ENCODE assay signal across 19 mouse cellular contexts in the genomic region with DNA sequence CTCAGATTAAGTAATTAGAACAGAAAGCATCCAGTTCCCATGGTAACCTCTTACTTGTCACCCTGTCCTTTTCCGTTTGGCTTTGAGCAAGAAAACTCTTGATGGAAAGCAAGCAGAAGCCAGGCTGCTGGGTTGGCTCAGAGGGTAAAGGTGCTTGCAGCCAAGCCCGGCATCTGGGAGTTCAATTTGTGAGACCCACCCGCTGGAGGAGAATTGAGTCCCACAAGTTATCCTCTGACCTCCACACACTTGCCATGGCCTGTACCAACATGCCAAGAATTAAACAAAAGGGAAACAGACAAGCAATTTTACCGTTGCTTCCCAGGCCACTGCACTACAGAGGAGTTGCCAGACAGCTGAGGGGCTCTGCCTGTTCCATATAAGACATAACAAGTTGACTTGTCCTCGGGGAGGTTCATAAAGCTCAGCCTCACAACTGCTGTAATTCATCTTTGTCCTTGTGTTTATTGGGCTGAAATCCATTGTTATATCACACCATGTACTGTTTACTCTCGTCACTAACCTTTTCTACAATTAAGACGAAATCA. TPM values are rescaled to one million over a fixed set of nuclear protein-coding genes. Genes with fewer than 3 reads are reported as not detected.
A peak's percentile ranks its signal among the peaks of the same experiment; 100 is the strongest.
DNase-seq lines count a peak whose midpoint lies in the region; TF ChIP-seq lines count a peak whose summit lies in the region.
"Had no signal": no experiment of that assay in that cellular context is flagged by ENCODE, and none has a peak within 500 bp of the region (broad histone marks: within the 10 kb centered on the region; RNA-seq: fewer than 3 reads in every experiment).

No protein-coding gene starts in this region.

- intact Hi-C loops in gastrocnemius, adult 2 months (cut with DNase I) = no loop called here

- peak overlapping the region; percentile 37; the same call in 1 of the 2 replicates for H3K4me3 ChIP-seq in gastrocnemius, adult 2 months
- H3K4me3 ChIP-seq in ES-Bruce4 (ENCODE audit: low read depth, low read length) (no peak overlapping the region), macrophage (ENCODE audit: inconsistent target) (no peak overlapping the region)
- H3K4me3 ChIP-seq: hindbrain, embryonic 10.5 days; kidney, embryonic 15.5 days; layer of hippocampus, adult 2 months; limb, embryonic 15.5 days; liver, embryonic 15.5 days had no signal

- H3K27me3 ChIP-seq in ES-Bruce4 (ENCODE audit: control insufficient read depth, insufficient read depth, low read length, poor library complexity, severe bottlenecking) = no peaks in the 10 kb centered on the region
- H3K27me3 ChIP-seq: kidney, embryonic 15.5 days; limb, embryonic 15.5 days; liver, embryonic 15.5 days had no signal

- peak overlapping the region; percentile 35 for H3K27ac ChIP-seq in gastrocnemius, adult 2 months
- H3K27ac ChIP-seq in ES-Bruce4 (ENCODE audit: insufficient read depth, low read length) (peak overlapping the region; percentile 94), macrophage (peak overlapping the region; percentile 38)
- H3K27ac ChIP-seq: hindbrain, embryonic 10.5 days; kidney, embryonic 15.5 days; layer of hippocampus, adult 2 months; limb, embryonic 15.5 days; liver, embryonic 15.5 days had no signal

- no peaks in the 10 kb centered on the region for H3K9me3 ChIP-seq in ES-Bruce4 (replicated peaks; ENCODE audit: control insufficient read depth, insufficient read depth, low read length, poor library complexity, severe bottlenecking)
- H3K9me3 ChIP-seq: hindbrain, embryonic 10.5 days; kidney, embryonic 15.5 days; limb, embryonic 15.5 days; liver, embryonic 15.5 days; megakaryocyte, embryonic 14.5 days had no signal

- H3K9ac ChIP-seq in ES-Bruce4 (ENCODE audit: low read depth, poor library complexity, severe bottlenecking) = peak overlapping the region; percentile 77
- H3K9ac ChIP-seq: kidney, embryonic 15.5 days; limb, embryonic 15.5 days; liver, embryonic 15.5 days had no signal

- no peak for TF ChIP-seq CTCF in gastrocnemius, adult 2 months (IDR thresholded peaks at IDR 0.05)
- TF ChIP-seq CTCF in ES-Bruce4 (IDR thresholded peaks at IDR 0.05; ENCODE audit: low read depth, low read length) = no peak

- H3K36me3 ChIP-seq in ES-Bruce4 (ENCODE audit: control insufficient read depth, insufficient read depth, low read length, poor library complexity, severe bottlenecking) (no peaks in the 10 kb centered on the region), macrophage (ENCODE audit: inconsistent target) (no peaks in the 10 kb centered on the region)
- H3K36me3 ChIP-seq: liver, embryonic 15.5 days had no signal

- H3K79me2 ChIP-seq in macrophage (ENCODE audit: inconsistent target) = no peaks in the 10 kb centered on the region

- no peak for TF ChIP-seq POLR2A in ES-Bruce4 (IDR thresholded peaks at IDR 0.05; ENCODE audit: insufficient read depth, low read length)

- no peak for DNase-seq in gastrocnemius, adult 2 months
- DNase-seq in gastrocnemius, postnatal 10 days = no peak
- DNase-seq in kidney, postnatal 4 days = peak; percentile 54 to 58
- no peak for DNase-seq in kidney, adult 18-20 months
- no peak for DNase-seq in frontal cortex, adult 2 months (ENCODE audit: extremely low spot score in 1 of 2, low spot score in 1 of 2)
- DNase-seq in neural tube, embryonic 10.5 days (ENCODE audit: extremely low spot score, low spot score) = no peak
- DNase-seq: cerebellum, adult 11 months; cerebellum, postnatal 14 days; embryo, embryonic 11 days; layer of hippocampus, postnatal 36 days; thymus, postnatal 4 days had no signal

- TF ChIP-seq EP300 in ES-Bruce4 (IDR thresholded peaks at IDR 0.05; ENCODE audit: insufficient read depth, low read depth, low read length) = no peak

- peaks cover 2% of the 10 kb centered on the region for H3K4me1 ChIP-seq in ES-Bruce4 (ENCODE audit: control insufficient read depth, insufficient read depth, low read length)
- H3K4me1 ChIP-seq: limb, embryonic 15.5 days; liver, embryonic 15.5 days had no signal

- 87% methylated on average over 7 of the region's 7 CpGs for WGBS in macrophage (ENCODE audit: missing documents)

RNA-seq across cellular contexts. Expression of gene Hspa8, which starts 34.7 kb away (rescaled TPM):
- total RNA-seq in gastrocnemius, adult 2 months (2021) = 1,000 to 10,000 TPM; 1,297 to 1,609 TPM
- total RNA-seq in gastrocnemius, postnatal 10 days (2021) = 1,000 to 10,000 TPM; 1,094 to 1,113 TPM
- 3,442 and 3,618 TPM in 2 replicates for polyA plus RNA-seq in ES-Bruce4 (2011; ENCODE audit: insufficient read depth, insufficient read length, low read depth, missing spikeins)
- total RNA-seq in macrophage (2018; cell fraction: chromatin; rRNA removed) = 100 to 1,000 TPM; 183 to 800 (median 346) TPM
- 1,000 to 10,000 TPM; 1,453 to 2,341 (median 1,907) TPM for total RNA-seq in macrophage (2018; cell fraction: cytosol; rRNA removed)
- 1,000 to 10,000 TPM in 10 of 26 experiments, 100 to 1,000 TPM in 16; 433 to 1,679 (median 948) TPM for total RNA-seq in macrophage (2018; cell fraction: nucleus; rRNA removed)
- polyA plus RNA-seq in macrophage (2018) = 1,550 to 2,580 TPM (median 2,450 TPM) in 3 replicates
- 1,947 and 2,084 TPM in 2 replicates for polyA plus RNA-seq in frontal cortex, adult 2 months (2012; rRNA removed)

Comparison
In these comparisons a context has a peak if more than half of its experiments do, and no peak if none do; other contexts are left out.
1. DNase-seq: peak in kidney, postnatal 4 days (2 of 2); none in gastrocnemius, adult 2 months (single experiment), gastrocnemius, postnatal 10 days (single experiment), kidney, adult 18-20 months (single experiment), frontal cortex, adult 2 months (0 of 2) and neural tube, embryonic 10.5 days (single experiment).
2. H3K27ac ChIP-seq: peak in every context shown above with its lines; median percentile 94 in ES-Bruce4; 38 in macrophage; 35 in gastrocnemius, adult 2 months.